Mouse (Mus musculus) kidney, adult 2 months (tissue): ENCODE measurements around the gene Hpcal4. TPM values are rescaled to one million over a fixed set of nuclear protein-coding genes. Genes with fewer than 3 reads are reported as not detected.
A peak's percentile ranks its signal among the peaks of the same experiment; 100 is the strongest.

Source experiments
- DNase-seq: peaks from one replicate; pipeline ENCODE4 v3.0.0; 2021
- H3K27ac ChIP-seq: fragments of 200-500 bp; 2 replicates; pipeline ENCODE4 v1.5.1; 2012; ENCODE audit warnings: low read depth, low read length, control low read depth, inconsistent platforms; ENCODE audit not compliant: insufficient read depth
- H3K27me3 ChIP-seq: fragments of 200-500 bp; replicated peaks from 2 replicates; pipeline ENCODE4 v1.6.1; 2012; ENCODE audit warnings: mild to moderate bottlenecking, moderate library complexity, low read length, inconsistent platforms; ENCODE audit not compliant: control insufficient read depth, insufficient read depth
- H3K36me3 ChIP-seq: fragments of 200-500 bp; 2 replicates; pipeline ENCODE4 v1.6.1; 2012; ENCODE audit warnings: mild to moderate bottlenecking, moderate library complexity, low read length, inconsistent platforms; ENCODE audit not compliant: control insufficient read depth, insufficient read depth
- H3K4me1 ChIP-seq: fragments of 200-500 bp; 2 replicates; pipeline ENCODE4 v1.6.1; 2011; ENCODE audit warnings: low read length; ENCODE audit not compliant: control insufficient read depth, insufficient read depth
- H3K4me3 ChIP-seq: fragments of 200-500 bp; 2 replicates; pipeline ENCODE4 v1.5.1; 2011; ENCODE audit warnings: mild to moderate bottlenecking, low read depth, low read length, control low read depth; ENCODE audit not compliant: insufficient read depth
- CTCF ChIP-seq: fragments of 200-500 bp; conservative IDR thresholded peaks from 2 replicates; pipeline ENCODE4 v1.5.1; 2011; ENCODE audit warnings: low read depth, mild to moderate bottlenecking, control low read depth, low read length, moderate library complexity, mixed read lengths; ENCODE audit not compliant: insufficient read depth, insufficient read length
- POLR2A ChIP-seq: fragments of 200-500 bp; IDR thresholded peaks from one replicate; pipeline ENCODE4 v1.6.1; 2011; ENCODE audit warnings: low read depth, low read length, control low read depth
- WGBS: fragments of 180-500 bp; shearing (Covaris S2); methylation state at CpG from one replicate; pipeline ENCODE4 v1.1.7; 2018; 5-methylcytosine and 5-hydroxymethylcytosine counted together
- polyA plus RNA-seq: library from polyadenylated mRNA; depleted of rRNA; stranded (reverse); fragments of >200 nt; gene quantifications from 2 replicates; pipeline ENCODE4 v1.2.3, GENCODE M21; 2012; rRNA removed

Gene Hpcal4
- polyA plus RNA-seq, 1 experiment, result 0.83 TPM

DNA sequence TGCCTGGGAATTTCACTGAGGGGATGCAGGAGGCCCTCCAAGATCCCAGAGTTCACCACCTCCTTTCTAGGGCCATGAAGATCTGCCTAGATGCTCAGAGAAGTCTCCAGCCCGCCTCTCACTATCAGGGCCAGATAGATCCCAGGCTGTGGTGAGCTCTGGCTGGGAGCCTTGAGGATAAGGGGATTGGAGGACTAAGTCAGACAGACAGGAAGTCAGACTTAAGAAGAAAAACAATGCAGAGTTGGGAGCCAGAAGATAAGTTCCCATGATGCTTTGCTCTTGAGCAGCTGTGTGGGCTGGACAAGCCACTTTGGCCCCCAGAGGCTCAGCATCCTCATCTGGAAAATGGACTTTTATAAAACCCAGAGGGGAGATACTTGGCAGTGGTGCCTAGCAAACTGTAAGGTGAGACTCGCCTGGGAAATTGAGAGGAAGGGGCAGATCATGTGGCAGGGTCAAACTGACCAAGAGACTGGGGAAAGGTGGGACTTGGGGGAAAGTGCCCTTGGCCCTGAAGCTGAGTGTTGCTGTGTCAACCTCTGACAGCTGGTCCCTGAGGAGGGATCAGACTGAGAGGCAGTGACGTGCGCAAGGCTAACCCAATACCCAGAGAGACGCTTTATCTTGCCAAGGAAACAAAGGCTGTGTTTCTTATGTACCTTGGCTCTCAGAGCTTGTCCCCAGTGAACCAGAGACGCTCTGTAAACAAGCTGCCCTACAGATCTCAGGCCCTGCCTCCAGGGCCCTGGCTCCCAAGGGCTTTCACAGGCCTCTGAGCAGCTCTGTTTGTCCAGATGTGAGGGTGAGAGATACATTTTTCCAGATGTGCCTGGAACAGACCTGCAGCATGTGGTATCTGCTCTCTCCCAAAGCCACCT is 54.6 kb downstream of the Hpcal4 start:
- WGBS, result 83% methylated on average over 6 of the region's 6 CpGs
- no peaks in the 10 kb centered on the region for H3K27me3 ChIP-seq
- H3K36me3 ChIP-seq, result no peaks in the 10 kb centered on the region
- H3K4me1 ChIP-seq, result peaks cover 5% of the 10 kb centered on the region; the same call in 1 of the 2 replicates
- TF ChIP-seq CTCF (no peak), POLR2A (no peak)
- DNase-seq, result peak; percentile 41
- no peak overlapping the region for H3K4me3 ChIP-seq
- H3K27ac ChIP-seq, result peak overlapping the region; percentile 24; the same call in 1 of the 2 replicates

DNA sequence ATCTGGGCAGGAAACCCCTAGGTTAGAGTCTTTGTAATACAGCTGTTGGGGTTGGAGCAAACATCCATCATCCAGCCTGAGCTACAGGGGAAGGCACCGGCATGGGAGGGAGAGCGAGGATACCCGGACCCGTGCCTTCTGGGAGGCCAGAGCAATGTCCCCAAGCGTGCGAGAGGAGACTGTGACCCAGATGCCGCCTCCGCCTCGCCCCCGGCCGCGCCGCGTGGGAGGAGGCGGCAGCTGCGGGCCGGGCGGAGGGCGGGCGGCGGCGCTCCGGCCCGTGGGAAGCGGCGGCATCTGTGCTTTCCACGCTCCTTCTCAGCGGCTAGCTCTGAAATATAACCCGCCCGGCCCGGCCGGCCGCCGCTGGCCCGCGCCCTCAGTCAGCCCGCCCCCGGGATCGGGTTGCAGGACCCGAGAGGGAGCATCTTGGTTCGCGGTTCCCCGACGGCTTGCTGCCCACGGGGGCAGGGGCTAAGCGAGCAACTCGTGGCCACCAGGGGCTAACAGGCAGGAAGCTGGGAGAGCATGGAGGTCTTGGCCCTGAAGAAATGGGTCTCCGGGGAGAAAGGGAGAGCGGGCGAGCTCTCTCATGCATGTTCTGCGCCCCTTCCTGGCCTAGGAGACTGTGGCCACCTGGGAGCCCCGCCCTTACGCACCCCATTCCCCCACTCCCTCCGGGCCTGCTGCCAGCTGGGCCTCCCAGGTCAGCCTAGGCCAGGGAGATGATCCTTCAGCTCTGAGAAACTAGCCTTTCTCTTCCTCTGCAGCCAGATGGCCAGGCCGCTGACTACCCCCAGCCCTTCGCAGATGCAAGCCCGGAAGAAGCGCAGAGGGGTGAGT is 56.6 kb downstream of the Hpcal4 start:
- H3K4me1 ChIP-seq, result no peaks in the 10 kb centered on the region
- H3K4me3 ChIP-seq, result no peak overlapping the region
- WGBS, result 13% methylated on average over 58 of the region's 58 CpGs
- H3K27me3 ChIP-seq, result no peaks in the 10 kb centered on the region
- H3K27ac ChIP-seq, result no peak overlapping the region
- H3K36me3 ChIP-seq, result no peaks in the 10 kb centered on the region
- TF ChIP-seq CTCF (no peak), POLR2A (no peak)
- peak; percentile 64 for DNase-seq

Other genes starting within 250 kb of the Hpcal4 start
- gene Mfsd2a, start 222.0 kb upstream of the Hpcal4 start, polyA plus RNA-seq, result 27.6 and 43.9 TPM in 2 replicates
- gene Mycl, start 187.6 kb upstream of the Hpcal4 start, polyA plus RNA-seq, result 1.5 and 1.6 TPM in 2 replicates
- gene Trit1, start 166.6 kb upstream of the Hpcal4 start, polyA plus RNA-seq, result 4.7 and 5.1 TPM in 2 replicates
- gene Bmp8b, start 78.1 kb upstream of the Hpcal4 start, polyA plus RNA-seq, result 0.03 and 0.14 TPM in 2 replicates
- gene Oxct2b, start 67.0 kb upstream of the Hpcal4 start, polyA plus RNA-seq, result 0.11 TPM in 1 of 2 replicates, not detected in the other
- 14.3 and 17.3 TPM in 2 replicates for gene Ppie, start 43.3 kb upstream of the Hpcal4 start, polyA plus RNA-seq
- 0.91 and 0.94 TPM in 2 replicates for gene Nt5c1a, start 18.3 kb downstream of the Hpcal4 start, polyA plus RNA-seq
- gene Heyl, start 50.3 kb downstream of the Hpcal4 start, polyA plus RNA-seq, result 3.5 and 4.1 TPM in 2 replicates
- gene Pabpc4, start 79.1 kb downstream of the Hpcal4 start, polyA plus RNA-seq, result 57.8 and 67.1 TPM in 2 replicates
- gene Oxct2a, start 140.4 kb downstream of the Hpcal4 start, polyA plus RNA-seq, result 0.11 and 0.30 TPM in 2 replicates
- 1.5 and 2.9 TPM in 2 replicates for gene Bmp8a, start 160.0 kb downstream of the Hpcal4 start, polyA plus RNA-seq